Mouse (Mus musculus): ENCODE measurements around the gene Phkg2. TPM values are rescaled to one million over a fixed set of nuclear protein-coding genes. Genes with fewer than 3 reads are reported as not detected.
A peak's percentile ranks its signal among the peaks of the same experiment; 100 is the strongest.

Phkg2 gene
- 58.5 to 75.1 TPM (median 73.4 TPM) in 3 replicates for total RNA-seq (2017)

- ATAC-seq (replicated peaks; ENCODE audit: insufficient number of reproducible peaks, low FRiP score, low TSS enrichment, poor library complexity, severe bottlenecking), result peak; percentile 97
Measured at GRCm38 (mm10) chr7:127572895-127573471, at the start of gene Phkg2. Gene Phkg2, plus strand, starts transcription at chr7:127573340.

GRCm38 (mm10) chr7:127541671-127542070 is 31.5 kb upstream of the Phkg2 start:
- ATAC-seq (replicated peaks; ENCODE audit: insufficient number of reproducible peaks, low FRiP score, low TSS enrichment, poor library complexity, severe bottlenecking), result no peak

GRCm38 (mm10) chr7:127549116-127549835 is 23.9 kb upstream of the Phkg2 start:
- no peak for ATAC-seq (replicated peaks; ENCODE audit: insufficient number of reproducible peaks, low FRiP score, low TSS enrichment, poor library complexity, severe bottlenecking)

- no peak for ATAC-seq (replicated peaks; ENCODE audit: insufficient number of reproducible peaks, low FRiP score, low TSS enrichment, poor library complexity, severe bottlenecking)
Measured at GRCm38 (mm10) chr7:127551558-127551957, 21.6 kb upstream of the Phkg2 start.

- ATAC-seq (replicated peaks; ENCODE audit: insufficient number of reproducible peaks, low FRiP score, low TSS enrichment, poor library complexity, severe bottlenecking), result no peak
Measured at GRCm38 (mm10) chr7:127560580-127560979, 12.6 kb upstream of the Phkg2 start.

- ATAC-seq (replicated peaks; ENCODE audit: insufficient number of reproducible peaks, low FRiP score, low TSS enrichment, poor library complexity, severe bottlenecking), result no peak
Measured at GRCm38 (mm10) chr7:127561340-127561858, 11.7 kb upstream of the Phkg2 start, which contains the start of gene Tmem265. Gene Tmem265, plus strand, starts transcription at chr7:127561390.

- ATAC-seq (replicated peaks; ENCODE audit: insufficient number of reproducible peaks, low FRiP score, low TSS enrichment, poor library complexity, severe bottlenecking), result no peak
Measured at GRCm38 (mm10) chr7:127564381-127565150, 8.6 kb upstream of the Phkg2 start.

- ATAC-seq (replicated peaks; ENCODE audit: insufficient number of reproducible peaks, low FRiP score, low TSS enrichment, poor library complexity, severe bottlenecking), result no peak
Measured at GRCm38 (mm10) chr7:127573503-127574008, 416 bp downstream of the Phkg2 start.

GRCm38 (mm10) chr7:127574115-127574514 is 975 bp downstream of the Phkg2 start:
- no peak for ATAC-seq (replicated peaks; ENCODE audit: insufficient number of reproducible peaks, low FRiP score, low TSS enrichment, poor library complexity, severe bottlenecking)

- no peak for ATAC-seq (replicated peaks; ENCODE audit: insufficient number of reproducible peaks, low FRiP score, low TSS enrichment, poor library complexity, severe bottlenecking)
Measured at GRCm38 (mm10) chr7:127583260-127583659, 10.1 kb downstream of the Phkg2 start.

GRCm38 (mm10) chr7:127585031-127585430 is 11.9 kb downstream of the Phkg2 start:
- 0 out of 2 replicates have a peak, but pooled peaks have one; percentile 2 for ATAC-seq (replicated peaks; ENCODE audit: insufficient number of reproducible peaks, low FRiP score, low TSS enrichment, poor library complexity, severe bottlenecking)

- ATAC-seq (replicated peaks; ENCODE audit: insufficient number of reproducible peaks, low FRiP score, low TSS enrichment, poor library complexity, severe bottlenecking), result no peak
Measured at GRCm38 (mm10) chr7:127586149-127586548, 13.0 kb downstream of the Phkg2 start.

GRCm38 (mm10) chr7:127587196-127587595 is 14.1 kb downstream of the Phkg2 start:
- no peak for ATAC-seq (replicated peaks; ENCODE audit: insufficient number of reproducible peaks, low FRiP score, low TSS enrichment, poor library complexity, severe bottlenecking)

- peak; percentile 90 for ATAC-seq (replicated peaks; ENCODE audit: insufficient number of reproducible peaks, low FRiP score, low TSS enrichment, poor library complexity, severe bottlenecking)
Measured at GRCm38 (mm10) chr7:127588011-127588871, 15.1 kb downstream of the Phkg2 start, which contains the start of the genes Ccdc189 and Rnf40. Gene Ccdc189, minus strand, starts transcription at chr7:127588595. Gene Rnf40, plus strand, starts transcription at chr7:127588767.

- ATAC-seq (replicated peaks; ENCODE audit: insufficient number of reproducible peaks, low FRiP score, low TSS enrichment, poor library complexity, severe bottlenecking), result no peak
Measured at GRCm38 (mm10) chr7:127588901-127589300, 15.8 kb downstream of the Phkg2 start.

- no peak for ATAC-seq (replicated peaks; ENCODE audit: insufficient number of reproducible peaks, low FRiP score, low TSS enrichment, poor library complexity, severe bottlenecking)
Measured at GRCm38 (mm10) chr7:127589637-127590036, 16.5 kb downstream of the Phkg2 start.

- no peak for ATAC-seq (replicated peaks; ENCODE audit: insufficient number of reproducible peaks, low FRiP score, low TSS enrichment, poor library complexity, severe bottlenecking)
Measured at GRCm38 (mm10) chr7:127591108-127591507, 18.0 kb downstream of the Phkg2 start.

- ATAC-seq (replicated peaks; ENCODE audit: insufficient number of reproducible peaks, low FRiP score, low TSS enrichment, poor library complexity, severe bottlenecking), result no peak
Measured at GRCm38 (mm10) chr7:127592575-127592974, 19.4 kb downstream of the Phkg2 start.
